Mouse (Mus musculus) left cerebral cortex, adult 2 months (tissue): Measurements from ENCODE around the gene Ppm1d. TPM values are rescaled to one million over a fixed set of nuclear protein-coding genes. Genes with fewer than 3 reads are reported as not detected.

Experiments
- DNase-seq, 2 experiments: peaks; one replicate each; pipeline ENCODE4 v3.0.0; 2021 to 2022; ENCODE audit warnings: low spot score in 2 of 2, mixed read lengths in 1 of 2; ENCODE audit errors: extremely low spot score in 1 of 2
- H3K27ac ChIP-seq: fragments of 200-600 bp; 2 replicates; pipeline ENCODE4 v1.8.1; 2022
- H3K4me3 ChIP-seq: fragments of 200-600 bp; 2 replicates; pipeline ENCODE4 v1.8.1; 2022
- CTCF ChIP-seq: fragments of 200-600 bp; IDR thresholded peaks from 2 replicates; pipeline ENCODE4 v1.8.1; 2022; ENCODE audit warnings: antibody characterized with exemption, mild to moderate bottlenecking, moderate library complexity
- intact Hi-C: fragments of 180-260 bp; cut with DNase I; formaldehyde crosslinking; loops from one replicate; pipeline ENCODE4 v1.15.1; 2025
- total RNA-seq, 2 experiments: library from RNA; stranded (reverse); gene quantifications; 2 replicates each; pipeline ENCODE4 v1.2.3; 2021

Gene Ppm1d
- total RNA-seq, 2 experiments from 2014 or later = 17.7 to 18.0 TPM

DNA sequence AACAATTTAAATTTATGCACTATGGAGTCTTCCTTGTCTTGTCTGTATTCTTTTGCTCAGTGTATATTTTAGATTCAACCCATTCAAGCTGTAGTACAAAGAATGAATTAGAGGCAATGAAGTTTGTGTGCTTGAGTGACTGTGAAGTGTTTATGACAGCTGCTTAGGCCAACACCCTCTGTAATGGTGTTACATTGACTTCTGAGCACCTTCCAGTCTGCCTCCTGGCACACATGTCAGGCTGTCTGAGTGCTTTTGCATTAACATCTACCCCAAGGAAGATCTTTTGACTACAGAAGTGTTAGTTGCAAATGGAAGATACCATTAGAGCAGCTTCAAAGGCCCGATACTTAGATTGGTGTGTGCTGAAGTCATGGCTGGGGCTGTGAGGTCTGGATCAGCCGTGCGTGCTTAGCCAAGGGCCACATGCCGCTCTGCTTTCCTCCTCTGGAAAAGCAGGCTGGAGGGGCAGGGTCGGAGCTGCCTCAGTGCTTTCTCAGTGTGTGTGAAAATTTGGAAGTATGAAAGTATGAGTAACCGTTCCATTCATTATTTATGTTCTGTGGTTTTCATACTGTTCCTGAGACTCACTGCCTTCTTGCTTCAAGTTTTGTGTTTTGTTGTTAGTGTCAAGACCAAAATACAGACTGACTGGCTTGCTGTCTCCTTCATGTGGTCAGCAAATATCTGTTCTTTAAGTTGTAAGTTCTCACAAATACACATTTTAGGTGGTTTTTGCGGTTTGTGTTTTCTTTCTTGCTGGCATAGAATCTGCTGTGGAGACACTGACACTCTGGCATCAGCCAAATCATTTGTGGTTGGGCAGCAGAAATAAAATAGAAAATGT lies 73.2 kb downstream of the Ppm1d start:
- Histone ChIP-seq H3K27ac (no peak overlapping the region), H3K4me3 (no peak overlapping the region)
- no peak for TF ChIP-seq CTCF
- no peak for DNase-seq
- intact Hi-C loops = loop anchor here (5.0 to 10.0 kb wide), 5 partner anchors 83 to 791 kb away; no protein-coding TSS in a partner anchor

DNA sequence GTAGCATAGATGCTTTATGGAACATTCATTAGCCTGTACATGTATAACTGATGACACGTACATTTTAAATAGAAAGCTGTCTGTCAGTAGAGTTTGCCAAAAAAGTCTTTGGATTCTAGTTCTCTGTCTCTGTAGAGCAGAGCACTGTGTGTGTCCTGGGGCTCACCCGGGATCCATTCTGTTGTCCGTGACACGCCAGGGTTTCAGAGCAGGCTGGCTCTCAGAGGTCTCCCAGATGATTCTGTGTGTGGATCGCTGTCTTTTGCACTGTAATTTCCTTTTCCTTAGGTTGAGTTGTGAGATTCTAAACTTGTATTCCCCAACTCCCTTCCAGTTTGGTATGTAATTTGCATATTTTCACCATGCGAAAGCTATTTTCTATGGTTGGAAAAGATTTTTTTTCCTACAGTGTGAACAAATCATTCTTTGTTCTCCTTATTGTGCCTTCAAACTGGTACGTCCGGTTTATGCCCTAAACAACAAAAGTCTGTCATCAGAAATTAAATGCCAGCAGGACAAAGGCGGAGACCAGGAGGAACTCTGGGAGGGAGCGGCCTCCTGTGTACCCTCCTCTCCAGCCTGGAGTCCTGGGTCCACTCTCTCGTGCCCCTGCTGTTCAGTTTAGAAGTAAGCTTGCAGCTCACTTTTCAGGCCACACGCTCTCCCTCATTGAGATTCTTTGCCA lies 81.3 kb downstream of the Ppm1d start:
- Histone ChIP-seq H3K27ac (peak overlapping the region; percentile 57), H3K4me3 (no peak overlapping the region)
- intact Hi-C loops = no loop called here
- DNase-seq = no peak
- TF ChIP-seq CTCF = no peak

DNA sequence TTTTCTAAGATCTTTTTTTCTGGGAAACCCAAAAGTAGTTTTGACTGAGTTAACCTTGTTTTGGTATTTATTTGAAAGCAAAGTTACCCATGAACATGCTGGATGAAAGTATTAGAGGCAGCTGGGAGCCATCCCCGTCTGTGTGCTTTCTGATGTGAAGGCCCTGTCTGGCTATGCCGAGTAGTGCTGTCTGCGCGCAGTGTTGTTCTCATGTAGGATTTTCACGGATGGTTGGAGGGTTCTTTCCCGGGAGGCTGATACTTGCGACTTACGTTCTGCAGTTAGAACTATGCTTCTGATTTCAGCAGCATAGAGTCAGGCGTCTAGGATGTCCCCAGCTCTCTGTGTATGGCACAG lies 81.8 kb downstream of the Ppm1d start:
- H3K4me3 ChIP-seq = no peak overlapping the region
- intact Hi-C loops = no loop called here
- TF ChIP-seq CTCF = no peak
- DNase-seq = no peak
- H3K27ac ChIP-seq = peak overlapping the region; percentile 57

DNA sequence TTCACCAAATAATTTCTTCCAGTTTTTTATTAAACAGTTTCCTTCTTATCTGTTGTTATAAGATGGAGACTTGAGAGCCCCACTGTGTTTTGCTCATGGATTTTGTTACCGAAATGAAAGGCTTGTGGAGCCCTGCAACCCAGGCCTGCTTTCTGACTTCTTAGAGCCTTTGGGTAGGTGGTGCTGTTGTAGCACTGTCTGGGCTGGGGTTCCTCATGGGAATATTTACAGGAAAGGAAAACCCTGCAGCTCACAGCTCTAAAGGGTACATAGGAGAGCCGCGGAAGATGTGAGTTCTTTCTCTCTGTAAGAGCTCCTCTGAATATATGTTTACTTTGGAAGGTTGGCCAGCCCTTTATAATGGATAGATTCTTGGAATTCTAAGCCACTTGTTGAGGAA lies 82.9 kb downstream of the Ppm1d start:
- intact Hi-C loops = no loop called here
- no peak overlapping the region for H3K4me3 ChIP-seq
- no peak for DNase-seq
- peak; percentile 12 for TF ChIP-seq CTCF
- no peak overlapping the region for H3K27ac ChIP-seq

DNA sequence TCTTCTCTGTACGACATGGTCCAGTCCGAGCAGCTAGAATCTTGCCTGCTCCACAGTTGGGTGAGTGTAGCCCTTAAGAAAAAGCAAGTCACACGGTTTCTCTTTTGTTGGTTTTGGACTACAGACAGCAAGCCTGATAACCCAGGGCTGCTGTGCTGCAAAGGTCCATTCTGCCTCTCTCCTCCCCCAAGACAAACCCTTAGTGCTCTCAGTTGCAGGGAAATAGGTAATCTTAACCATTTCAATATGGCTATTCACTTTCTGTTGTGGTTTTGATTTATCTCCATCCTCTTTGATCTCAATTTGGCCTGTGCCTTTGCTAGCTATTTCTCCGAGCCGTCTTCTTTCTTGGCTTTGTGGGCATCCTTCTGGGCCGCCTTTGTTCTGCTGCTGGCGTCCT lies 84.3 kb downstream of the Ppm1d start:
- Histone ChIP-seq H3K27ac (no peak overlapping the region), H3K4me3 (no peak overlapping the region)
- no peak for DNase-seq
- no peak for TF ChIP-seq CTCF
- intact Hi-C loops = no loop called here

Other genes with a start within 250 kb of the Ppm1d start
- gene Usp32, start 171.1 kb upstream of the Ppm1d start, total RNA-seq = 100 to 1,000 TPM; 122 to 126 TPM
- not detected for gene 1700125H20Rik, start 140.8 kb upstream of the Ppm1d start, total RNA-seq
- gene Appbp2, start 76.1 kb upstream of the Ppm1d start, total RNA-seq = 10 to 100 TPM; 54.4 to 58.1 TPM
- gene Bcas3, start 41.9 kb downstream of the Ppm1d start, total RNA-seq = 10 to 100 TPM; 69.1 to 73.0 TPM